Mouse (Mus musculus) CH12.LX (cell line): Measurements from ENCODE around the gene Olfr270. TPM values are rescaled to one million over a fixed set of nuclear protein-coding genes. Genes with fewer than 3 reads are reported as not detected.

ENCODE experiments used
- DNase-seq: peaks from one replicate; pipeline ENCODE4 v3.0.0-alpha.2; 2013; ENCODE audit errors: extremely low read depth
- H3K27ac ChIP-seq: 2 replicates; pipeline ENCODE4 v1.5.1; 2012; ENCODE audit warnings: low read depth, mild to moderate bottlenecking, control low read depth, moderate library complexity; ENCODE audit not compliant: insufficient read depth
- H3K27me3 ChIP-seq: replicated peaks from 2 replicates; pipeline ENCODE3; 2012; ENCODE audit warnings: inconsistent platforms
- H3K36me3 ChIP-seq, 2 experiments: replicated peaks in 1 of 2; 2 replicates each; pipeline versions ENCODE3 to v1.6.1; 2012; ENCODE audit warnings: inconsistent platforms in 1 of 2, low read length in 1 of 2, mild to moderate bottlenecking in 1 of 2, mixed read lengths in 1 of 2, moderate library complexity in 1 of 2; ENCODE audit not compliant: control insufficient read depth in 1 of 2, insufficient read depth in 1 of 2
- H3K4me1 ChIP-seq, 2 experiments: 2 replicates each; pipeline ENCODE4 v1.6.1; 2012; ENCODE audit warnings: inconsistent platforms in 1 of 2, moderate library complexity in 1 of 2; ENCODE audit not compliant: insufficient read depth in 2 of 2, control insufficient read depth in 1 of 2
- H3K4me2 ChIP-seq: 2 replicates; pipeline ENCODE4 v1.6.1; 2012; ENCODE audit warnings: low read depth, mild to moderate bottlenecking, control low read depth; ENCODE audit not compliant: poor library complexity, insufficient read depth, severe bottlenecking
- H3K4me3 ChIP-seq, 3 experiments: fragments of 150-350 bp in 1 of 3; sonication (generic) in 1 of 3; replicated peaks in 1 of 3; 2 replicates each; pipeline versions ENCODE3 to v1.5.1; 2011 to 2012; ENCODE audit warnings: low read depth in 2 of 3, low read length in 2 of 3, mild to moderate bottlenecking in 2 of 3, moderate library complexity in 2 of 3, control low read depth in 1 of 3, improper control_type of control experiment in 1 of 3, inconsistent platforms in 1 of 3, mixed read lengths in 1 of 3; ENCODE audit not compliant: poor library complexity in 1 of 3
- H3K79me2 ChIP-seq: replicated peaks from 2 replicates; pipeline ENCODE4 v1.6.1; 2012; ENCODE audit warnings: mild to moderate bottlenecking, moderate library complexity; ENCODE audit not compliant: control insufficient read depth, poor library complexity, insufficient read depth, severe bottlenecking; ENCODE audit errors: extremely low read depth
- H3K9ac ChIP-seq: 2 replicates; pipeline ENCODE4 v1.6.1; 2012; ENCODE audit warnings: low read depth, mild to moderate bottlenecking, control low read depth, moderate library complexity; ENCODE audit not compliant: insufficient read depth
- H3K9me3 ChIP-seq: replicated peaks from 2 replicates; pipeline ENCODE3; 2012; ENCODE audit warnings: low read length, inconsistent platforms, mixed read lengths
- BHLHE40 ChIP-seq: IDR thresholded peaks from 2 replicates; pipeline ENCODE4 v1.6.1; 2011; ENCODE audit warnings: mild to moderate bottlenecking, low read depth, low read length, improper control_type of control experiment
- CHD1 ChIP-seq: IDR thresholded peaks from 2 replicates; pipeline ENCODE4 v1.6.1; 2012; ENCODE audit warnings: low read depth, low read length, improper control_type of control experiment, inconsistent platforms
- E2F4 ChIP-seq: IDR thresholded peaks from 2 replicates; pipeline ENCODE4 v1.6.1; 2011; ENCODE audit warnings: low read depth, low read length, improper control_type of control experiment; ENCODE audit not compliant: insufficient replicate concordance
- ELF1 ChIP-seq: IDR thresholded peaks from 2 replicates; pipeline ENCODE4 v1.6.1; 2014; ENCODE audit warnings: low read depth, mild to moderate bottlenecking, inconsistent platforms, low read length, improper control_type of control experiment
- EP300 ChIP-seq: IDR thresholded peaks from 2 replicates; pipeline ENCODE4 v1.6.1; 2011; ENCODE audit warnings: low read length, improper control_type of control experiment
- ETS1 ChIP-seq: conservative IDR thresholded peaks from 2 replicates; pipeline ENCODE4 v1.6.1; 2012; ENCODE audit warnings: low read depth, mild to moderate bottlenecking, inconsistent platforms, low read length, improper control_type of control experiment, moderate library complexity
- HCFC1 ChIP-seq: IDR thresholded peaks from 2 replicates; pipeline ENCODE4 v1.6.1; 2012; ENCODE audit warnings: low read depth, mild to moderate bottlenecking, inconsistent platforms, low read length, improper control_type of control experiment
- IRF4 ChIP-seq: IDR thresholded peaks from 2 replicates; pipeline ENCODE4 v1.6.1; 2014; ENCODE audit warnings: low read depth, mild to moderate bottlenecking, inconsistent platforms, low read length, improper control_type of control experiment
- KAT2A ChIP-seq: IDR thresholded peaks from 2 replicates; pipeline ENCODE4 v1.6.1; 2012; ENCODE audit warnings: low read length, improper control_type of control experiment, inconsistent platforms; ENCODE audit not compliant: insufficient replicate concordance
- MAFK ChIP-seq: IDR thresholded peaks from 2 replicates; pipeline ENCODE4 v1.6.1; 2011; ENCODE audit warnings: low read length, improper control_type of control experiment; ENCODE audit not compliant: insufficient replicate concordance
- MAZ ChIP-seq: IDR thresholded peaks from 2 replicates; pipeline ENCODE4 v1.6.1; 2012; ENCODE audit warnings: low read depth, mild to moderate bottlenecking, inconsistent platforms, low read length, improper control_type of control experiment, moderate library complexity
- MEF2A ChIP-seq: IDR thresholded peaks from 2 replicates; pipeline ENCODE4 v1.6.1; 2014; ENCODE audit warnings: low read depth, mild to moderate bottlenecking, inconsistent platforms, low read length, improper control_type of control experiment, borderline replicate concordance
- MXI1 ChIP-seq: IDR thresholded peaks from 2 replicates; pipeline ENCODE4 v1.6.1; 2011; ENCODE audit warnings: mild to moderate bottlenecking, low read depth, low read length, improper control_type of control experiment
- MYC ChIP-seq: IDR thresholded peaks from 2 replicates; pipeline ENCODE4 v1.6.1; 2011; ENCODE audit warnings: low read depth, mild to moderate bottlenecking, improper control_type of control experiment, low read length
- NELFE ChIP-seq: IDR thresholded peaks from 2 replicates; pipeline ENCODE4 v1.6.1; 2011; ENCODE audit warnings: low read depth, low read length, improper control_type of control experiment
- NRF1 ChIP-seq: IDR thresholded peaks from 2 replicates; pipeline ENCODE4 v1.6.1; 2014; ENCODE audit warnings: low read depth, mild to moderate bottlenecking, inconsistent platforms, low read length, improper control_type of control experiment, moderate library complexity
- RCOR1 ChIP-seq: conservative IDR thresholded peaks from 2 replicates; pipeline ENCODE4 v1.6.1; 2012; ENCODE audit warnings: low read depth, mild to moderate bottlenecking, inconsistent platforms, low read length, improper control_type of control experiment
- SMC3 ChIP-seq: IDR thresholded peaks from 2 replicates; pipeline ENCODE4 v1.6.1; 2011; ENCODE audit warnings: low read depth, low read length, improper control_type of control experiment
- TCF12 ChIP-seq: IDR thresholded peaks from 2 replicates; pipeline ENCODE4 v1.6.1; 2014; ENCODE audit warnings: low read depth, mild to moderate bottlenecking, inconsistent platforms, low read length, improper control_type of control experiment
- ZMIZ1 ChIP-seq: IDR thresholded peaks from 2 replicates; pipeline ENCODE4 v1.6.1; 2012; ENCODE audit warnings: low read depth, mild to moderate bottlenecking, inconsistent platforms, low read length, improper control_type of control experiment
- ZNF384 ChIP-seq: IDR thresholded peaks from 2 replicates; pipeline ENCODE4 v1.6.1; 2012; ENCODE audit warnings: low read depth, low read length, improper control_type of control experiment, inconsistent platforms
- dilution Hi-C: fragments of 300-500 bp; cut with MboI; formaldehyde crosslinking; loops from 2 replicates; pipeline ENCODE4 v1.14.3; 2020; ENCODE audit warnings: low sequenced_read_pairs; ENCODE audit not compliant: extremely low pct_unique_long_range_greater_than_20kb, extremely low pct_ligation_motif_present
- in situ Hi-C: fragments of 300-500 bp; cut with MboI; formaldehyde crosslinking; loops from 3 replicates; pipeline ENCODE4 v1.14.3; 2019; ENCODE audit warnings: low sequenced_read_pairs, low pct_ligation_motif_present, low pct_unique_long_range_greater_than_20kb, mixed read lengths
- polyA plus RNA-seq: library from polyadenylated mRNA; unstranded; fragments of >175 nt; gene quantifications from 2 replicates; pipeline ENCODE4 v1.2.1, GENCODE M21; 2012; ENCODE audit warnings: low read depth; ENCODE audit not compliant: insufficient read length
- total RNA-seq, 2 experiments: library from RNA; depleted of rRNA; stranded (reverse); fragments of 300-350 nt in 1 of 2; fragments of >200 nt in 1 of 2; gene quantifications; 2 replicates each; pipeline ENCODE4 v1.2.3; 2012 to 2014

Olfr270 gene
- total and polyA plus RNA-seq, 3 experiments, result not detected

DNA sequence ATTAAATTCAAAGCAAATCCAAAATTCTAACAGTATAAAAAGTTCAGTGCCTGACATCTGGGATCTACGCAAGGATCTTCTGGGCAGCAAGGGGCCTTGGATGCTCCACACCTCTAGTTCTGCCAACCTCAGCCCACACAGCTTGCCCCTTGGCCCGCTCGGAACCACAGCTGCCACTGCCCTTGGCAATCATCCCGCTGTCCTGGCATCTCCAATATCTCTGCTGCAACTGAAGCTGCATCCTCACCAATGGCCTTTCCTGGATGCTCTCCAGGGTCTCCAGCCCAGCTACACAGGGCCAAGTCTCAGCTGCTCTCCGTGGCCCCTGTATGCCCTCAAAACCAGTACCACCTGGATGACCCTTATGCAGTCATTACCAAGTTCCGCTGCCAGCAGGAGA lies 35.1 kb downstream of the Olfr270 start:
- no peak overlapping the region for H3K4me3 ChIP-seq
- H3K4me1 ChIP-seq, result no peaks in the 10 kb centered on the region
- H3K9ac ChIP-seq, result no peak overlapping the region
- dilution Hi-C loops, result no loop called here
- H3K36me3 ChIP-seq, result no peaks in the 10 kb centered on the region
- no peaks in the 10 kb centered on the region for H3K79me2 ChIP-seq
- TF ChIP-seq RCOR1 (no peak), NELFE (no peak), MAFK (no peak), CHD1 (no peak), MYC (no peak), HCFC1 (no peak), ELF1 (no peak), TCF12 (no peak), NRF1 (no peak), ETS1 (no peak), MEF2A (no peak), BHLHE40 (no peak), EP300 (no peak), IRF4 (no peak), MXI1 (no peak), MAZ (no peak), KAT2A (no peak), E2F4 (no peak), ZNF384 (no peak), ZMIZ1 (no peak)
- no peaks in the 10 kb centered on the region for H3K27me3 ChIP-seq
- H3K4me2 ChIP-seq, result no peak overlapping the region
- H3K27ac ChIP-seq, result no peak overlapping the region
- H3K9me3 ChIP-seq, result no peaks in the 10 kb centered on the region
- DNase-seq, result no peak
- in situ Hi-C loops, result no loop called here

DNA sequence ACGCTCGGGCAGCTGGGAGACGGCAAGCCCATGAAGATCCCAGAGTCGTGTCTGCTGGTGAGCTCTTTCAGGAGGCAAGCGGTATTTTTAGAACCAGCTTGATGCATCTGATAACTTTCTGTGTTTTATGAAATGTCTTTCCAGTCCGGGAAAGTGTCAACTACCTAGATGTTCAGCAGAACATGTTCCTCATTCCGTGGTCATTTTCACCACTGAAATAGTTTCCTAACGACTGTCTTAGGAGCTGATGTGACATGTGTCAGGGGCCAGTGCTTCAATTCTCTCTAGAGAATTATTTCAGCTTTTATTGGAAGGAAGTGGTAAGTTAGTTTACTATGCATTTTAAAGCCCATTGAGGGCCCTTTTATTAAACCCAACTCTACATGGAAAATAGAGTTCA lies 35.8 kb downstream of the Olfr270 start:
- peak; percentile 8 for DNase-seq
- Histone ChIP-seq H3K27ac (no peak overlapping the region), H3K36me3 (no peaks in the 10 kb centered on the region), H3K9ac (no peak overlapping the region)
- TF ChIP-seq SMC3 (no peak), CHD1 (no peak)
- TF ChIP-seq, all 38 proteins: peak for 0
- dilution Hi-C loops, result no loop called here
- no peaks in the 10 kb centered on the region for H3K27me3 ChIP-seq
- in situ Hi-C loops, result no loop called here
- H3K79me2 ChIP-seq, result no peaks in the 10 kb centered on the region
- no peaks in the 10 kb centered on the region for H3K4me1 ChIP-seq
- no peaks in the 10 kb centered on the region for H3K9me3 ChIP-seq
- H3K4me3 ChIP-seq, result no peak overlapping the region
- H3K4me2 ChIP-seq, result no peak overlapping the region
